Mouse (Mus musculus): ENCODE measurements around the gene Trnp1.
A peak's percentile ranks its signal among the peaks of the same experiment; 100 is the strongest.

Gene Trnp1

GRCm38 (mm10) chr4:133494867-133495266 lies 3.5 kb downstream of the Trnp1 start:
- DNase-seq (ENCODE audit: low read depth, low spot score) = no peak

GRCm38 (mm10) chr4:133494432-133494831 lies 3.9 kb downstream of the Trnp1 start:
- peak; percentile 95 for DNase-seq (ENCODE audit: low read depth, low spot score)

GRCm38 (mm10) chr4:133493895-133494294 lies 4.5 kb downstream of the Trnp1 start:
- peak; percentile 57 for DNase-seq (ENCODE audit: low read depth, low spot score)

- no peak for DNase-seq (ENCODE audit: low read depth, low spot score)
Observed at GRCm38 (mm10) chr4:133491800-133492199, 6.5 kb downstream of the Trnp1 start.

- no peak for DNase-seq (ENCODE audit: low read depth, low spot score)
Observed at GRCm38 (mm10) chr4:133489489-133490245, 8.7 kb downstream of the Trnp1 start.

- DNase-seq (ENCODE audit: low read depth, low spot score) = no peak
Observed at GRCm38 (mm10) chr4:133488619-133489392, 9.5 kb downstream of the Trnp1 start.

GRCm38 (mm10) chr4:133486673-133487357 lies 11.5 kb downstream of the Trnp1 start:
- DNase-seq (ENCODE audit: low read depth, low spot score) = no peak

GRCm38 (mm10) chr4:133485691-133486425 lies 12.5 kb downstream of the Trnp1 start:
- DNase-seq (ENCODE audit: low read depth, low spot score) = no peak

- DNase-seq (ENCODE audit: low read depth, low spot score) = no peak
Observed at GRCm38 (mm10) chr4:133484266-133485025, 13.9 kb downstream of the Trnp1 start.

GRCm38 (mm10) chr4:133482479-133482878 lies 15.9 kb downstream of the Trnp1 start:
- DNase-seq (ENCODE audit: low read depth, low spot score) = no peak

GRCm38 (mm10) chr4:133481488-133481887 lies 16.9 kb downstream of the Trnp1 start:
- no peak for DNase-seq (ENCODE audit: low read depth, low spot score)

- DNase-seq (ENCODE audit: low read depth, low spot score) = no peak
Observed at GRCm38 (mm10) chr4:133480754-133481153, 17.6 kb downstream of the Trnp1 start.

GRCm38 (mm10) chr4:133480185-133480537 lies 18.2 kb downstream of the Trnp1 start:
- DNase-seq (ENCODE audit: low read depth, low spot score) = no peak

GRCm38 (mm10) chr4:133479458-133480184 lies 18.7 kb downstream of the Trnp1 start, which contains the start of gene Tent5b:
Tent5b (plus strand) TSS chr4:133480132.
- peak; percentile 94 for DNase-seq (ENCODE audit: low read depth, low spot score)

- no peak for DNase-seq (ENCODE audit: low read depth, low spot score)
Observed at GRCm38 (mm10) chr4:133473833-133474232, 24.5 kb downstream of the Trnp1 start.

GRCm38 (mm10) chr4:133471135-133471821 lies 27.1 kb downstream of the Trnp1 start:
- no peak for DNase-seq (ENCODE audit: low read depth, low spot score)

- no peak for DNase-seq (ENCODE audit: low read depth, low spot score)
Observed at GRCm38 (mm10) chr4:133469122-133469521, 29.2 kb downstream of the Trnp1 start.

- DNase-seq (ENCODE audit: low read depth, low spot score) = peak; percentile 85
Observed at GRCm38 (mm10) chr4:133468080-133468479, 30.3 kb downstream of the Trnp1 start.

GRCm38 (mm10) chr4:133463184-133463583 lies 35.2 kb downstream of the Trnp1 start:
- DNase-seq (ENCODE audit: low read depth, low spot score) = no peak

GRCm38 (mm10) chr4:133461362-133461761 lies 37.0 kb downstream of the Trnp1 start:
- DNase-seq (ENCODE audit: low read depth, low spot score) = no peak

Measured in CD4-positive, CD25-positive, alpha-beta regulatory T cell, adult 2 months (primary cell).